Mouse (Mus musculus): ENCODE measurements around the gene Morc3.

Gene Morc3

DNA sequence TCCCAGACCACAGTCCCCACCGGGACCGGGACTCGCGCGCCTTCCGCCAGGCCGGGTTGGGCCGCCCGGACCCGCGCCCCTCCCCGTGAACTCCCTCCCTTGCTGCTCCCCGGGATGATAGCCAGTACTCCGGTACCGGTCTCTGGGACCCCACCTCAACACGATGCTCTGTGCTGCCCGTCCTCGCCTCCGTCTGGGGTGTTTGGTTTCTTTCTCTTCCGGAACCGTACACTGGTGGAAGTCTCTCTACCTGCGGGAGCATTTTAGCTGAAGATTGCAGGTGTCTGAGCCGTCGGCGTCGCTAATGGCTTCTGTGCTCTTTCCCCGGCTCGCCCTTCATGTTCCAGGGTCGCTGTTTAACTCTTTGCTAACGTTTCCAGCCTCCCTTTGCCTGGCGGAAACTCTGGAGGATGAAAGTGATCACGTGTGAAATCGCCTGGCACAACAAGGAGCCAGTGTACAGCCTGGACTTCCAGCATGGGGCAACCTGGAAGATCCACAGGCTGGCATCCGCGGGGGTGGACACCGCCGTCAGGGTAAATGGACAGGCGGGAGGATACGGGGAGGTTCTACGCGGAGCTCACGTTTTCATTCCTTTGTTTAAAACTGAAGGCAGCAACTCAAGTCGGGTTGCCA, 52.3 kb downstream of the Morc3 start:
- no peak for DNase-seq (ENCODE audit: low read depth)

GRCm38 (mm10) chr16:93884722-93885113, 52.8 kb downstream of the Morc3 start:
- no peak for DNase-seq (ENCODE audit: low read depth)

- DNase-seq (ENCODE audit: low read depth) = no peak
These were observed 56.6 kb downstream of the Morc3 start for GRCm38 (mm10) chr16:93888481-93888880.

DNA sequence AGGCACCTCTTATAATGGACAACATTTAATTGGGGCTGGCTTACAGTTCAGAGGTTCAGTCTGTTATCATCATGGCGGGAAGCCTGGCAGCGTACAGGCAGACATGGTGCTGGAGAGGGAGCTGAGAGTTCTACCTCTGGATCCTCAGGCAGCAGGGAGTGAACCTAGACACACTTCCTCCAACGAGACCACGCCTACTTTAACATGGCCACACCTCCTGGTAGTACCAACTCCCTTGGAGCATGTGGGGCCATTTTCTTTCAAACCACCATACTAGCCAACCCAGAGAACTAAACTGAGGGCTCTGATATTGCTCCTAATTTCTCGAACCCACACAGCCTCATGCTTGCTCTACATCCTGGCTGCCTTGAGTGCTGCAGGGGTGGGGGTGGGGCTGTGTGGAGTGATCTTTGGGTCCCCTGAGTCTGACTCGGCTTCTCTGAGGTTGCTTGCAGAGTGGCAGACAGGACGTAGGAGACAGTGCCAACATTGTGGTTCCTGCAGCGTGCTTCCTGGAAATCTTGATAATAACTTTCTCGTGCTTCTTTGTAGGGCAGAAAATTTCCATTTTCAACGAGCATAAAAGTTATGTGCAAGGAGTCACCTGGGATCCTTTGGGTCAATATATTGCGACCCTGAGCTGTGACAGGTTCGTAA, 59.2 kb downstream of the Morc3 start:
- DNase-seq (ENCODE audit: low read depth) = no peak

DNA sequence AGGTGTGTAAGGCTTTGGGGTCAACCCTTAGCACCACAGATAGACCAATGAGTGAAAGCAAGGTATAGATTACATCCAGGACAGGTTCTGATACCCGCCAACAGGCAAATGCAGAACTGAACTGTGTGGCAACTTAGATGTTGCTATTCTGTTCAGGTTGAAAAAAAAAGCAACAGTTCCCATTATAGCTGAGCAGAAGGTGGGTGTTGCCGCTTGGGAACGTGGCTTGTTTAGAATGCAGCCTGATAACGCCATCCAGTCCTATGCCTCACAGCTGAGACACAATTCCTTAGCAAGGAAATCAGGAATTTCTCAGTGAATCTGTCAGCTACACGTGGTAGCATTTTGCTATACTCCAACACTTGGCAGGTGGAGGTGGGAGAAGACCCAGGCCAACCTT, 61.4 kb downstream of the Morc3 start:
- DNase-seq (ENCODE audit: low read depth) = no peak

DNA sequence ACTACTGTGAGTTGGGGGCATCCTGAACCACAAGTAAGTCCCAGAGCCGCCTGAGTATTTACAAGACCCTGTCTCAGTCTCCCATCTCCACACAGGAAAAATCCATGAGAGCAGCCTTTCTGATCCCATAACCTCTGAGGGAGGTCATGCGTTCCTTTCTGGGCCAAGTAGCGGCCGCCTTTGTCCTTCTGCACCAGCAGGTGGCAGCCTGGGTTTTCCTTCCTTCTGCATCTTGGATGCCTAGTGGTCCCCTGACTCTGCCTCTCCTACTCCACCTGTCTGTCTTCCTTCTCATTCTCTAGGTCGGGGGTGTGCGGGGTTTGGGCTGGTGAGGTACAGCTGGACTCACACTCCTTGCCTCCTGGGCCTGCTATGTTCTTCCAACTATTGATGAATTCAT, 71.1 kb downstream of the Morc3 start:
- DNase-seq (ENCODE audit: low read depth) = no peak

- DNase-seq (ENCODE audit: low read depth) = peak; percentile 78
These were observed 74.5 kb downstream of the Morc3 start for GRCm38 (mm10) chr16:93906156-93907014.

DNA sequence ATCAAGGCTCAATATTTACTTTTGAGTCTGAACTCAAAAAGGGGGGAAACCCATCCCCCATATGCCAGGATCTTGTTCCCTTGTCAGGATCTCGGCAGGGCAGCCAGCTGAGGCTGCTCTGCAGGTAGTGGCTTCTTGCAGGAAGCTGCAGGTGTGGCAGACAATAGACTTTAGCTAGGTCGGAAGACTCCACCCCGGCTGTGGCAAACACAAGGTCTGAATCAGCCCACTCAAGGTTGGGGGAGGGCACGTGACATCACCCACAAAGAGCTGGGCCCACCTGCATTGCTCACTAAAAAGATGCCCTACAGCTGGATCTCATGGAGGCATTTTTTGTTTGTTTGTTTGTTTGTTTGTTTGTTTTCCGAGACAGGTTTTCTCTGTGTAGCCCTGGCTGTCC, 75.8 kb downstream of the Morc3 start:
- DNase-seq (ENCODE audit: low read depth) = peak; percentile 60

DNA sequence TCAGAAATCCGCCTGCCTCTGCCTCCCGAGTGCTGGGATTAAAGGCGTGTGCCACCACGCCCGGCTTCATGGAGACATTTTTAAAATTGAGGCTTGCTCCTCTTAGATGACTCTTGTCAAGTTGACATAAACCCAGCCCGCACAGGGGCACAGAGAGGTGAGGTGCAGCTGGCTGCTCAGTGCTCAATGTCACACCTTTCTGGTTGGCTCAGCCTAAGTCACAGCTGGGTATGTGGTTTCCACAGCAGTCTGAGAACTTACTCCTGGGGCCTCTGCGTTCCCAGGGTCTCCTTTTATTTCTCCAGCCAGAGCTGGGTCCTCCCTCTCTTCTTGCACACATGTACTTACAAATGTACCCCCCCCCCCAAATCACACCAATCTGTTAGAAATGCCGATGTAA, 76.3 kb downstream of the Morc3 start:
- DNase-seq (ENCODE audit: low read depth) = peak; percentile 44

DNA sequence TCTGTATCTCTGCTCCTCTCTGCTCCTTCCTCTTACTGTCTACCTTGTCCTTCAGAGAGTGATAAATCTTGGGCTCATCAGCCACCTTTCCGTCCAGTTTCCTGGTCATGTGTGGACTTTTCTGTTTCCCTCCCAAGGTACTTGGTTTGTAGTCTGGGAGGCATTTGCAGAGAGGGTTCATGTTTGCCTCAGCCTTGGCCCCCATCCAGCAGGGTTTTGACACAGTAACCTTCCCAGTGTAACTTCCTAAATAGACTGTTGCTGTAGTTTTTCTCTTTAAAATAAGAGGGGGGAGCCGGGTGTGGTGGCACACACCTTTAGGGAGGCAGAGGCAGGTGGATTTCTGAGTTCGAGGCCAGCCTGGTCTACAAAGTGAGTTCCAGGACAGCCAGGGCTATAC, 78.0 kb downstream of the Morc3 start:
- DNase-seq (ENCODE audit: low read depth) = no peak

DNA sequence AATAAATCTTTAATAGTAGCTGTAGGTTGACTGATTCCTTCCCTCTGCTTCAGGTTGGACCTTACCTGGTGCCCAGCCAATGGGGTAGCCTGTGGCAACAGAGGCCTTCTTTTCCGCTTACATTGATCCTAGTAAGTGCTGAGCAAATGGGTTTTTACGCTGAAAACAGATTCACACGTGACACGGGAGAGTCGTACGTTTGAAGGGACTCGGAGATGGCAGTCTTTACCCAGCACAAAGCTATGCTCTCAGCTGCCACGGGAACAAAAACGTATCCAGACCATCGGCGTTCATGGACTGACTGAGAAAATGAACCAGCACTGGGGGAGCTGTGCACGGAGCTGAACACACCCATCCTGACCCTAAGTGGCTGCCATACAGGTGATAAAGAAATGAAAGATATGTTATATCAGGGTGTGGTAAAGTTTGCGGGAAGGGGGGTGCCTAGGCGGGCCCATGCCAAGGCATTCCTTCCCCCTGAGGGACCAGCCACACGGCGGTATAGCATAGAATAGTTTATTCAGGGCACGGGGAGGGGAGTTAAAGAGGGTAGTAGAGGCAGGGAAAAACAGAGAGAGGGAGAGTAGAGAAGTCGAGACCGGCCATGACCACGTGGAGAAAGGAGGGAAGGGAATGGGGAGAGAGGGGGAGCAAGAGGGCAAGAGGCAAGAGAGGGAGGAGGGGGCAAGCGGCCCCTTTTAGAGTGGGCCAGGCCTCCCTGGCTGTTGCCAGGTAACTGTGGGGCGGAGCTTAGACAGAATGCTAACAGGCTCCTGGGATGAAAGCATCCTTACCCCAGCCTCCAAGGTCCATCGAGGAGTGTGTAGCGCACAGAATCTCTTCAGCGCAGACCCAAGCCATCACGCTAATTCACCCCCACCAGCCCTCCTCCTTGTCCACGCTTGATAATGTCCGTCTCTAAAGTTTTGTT, 79.1 kb downstream of the Morc3 start:
- no peak for DNase-seq (ENCODE audit: low read depth)

- no peak for DNase-seq (ENCODE audit: low read depth)
These were observed 80.2 kb downstream of the Morc3 start for GRCm38 (mm10) chr16:93912158-93912557.

DNA sequence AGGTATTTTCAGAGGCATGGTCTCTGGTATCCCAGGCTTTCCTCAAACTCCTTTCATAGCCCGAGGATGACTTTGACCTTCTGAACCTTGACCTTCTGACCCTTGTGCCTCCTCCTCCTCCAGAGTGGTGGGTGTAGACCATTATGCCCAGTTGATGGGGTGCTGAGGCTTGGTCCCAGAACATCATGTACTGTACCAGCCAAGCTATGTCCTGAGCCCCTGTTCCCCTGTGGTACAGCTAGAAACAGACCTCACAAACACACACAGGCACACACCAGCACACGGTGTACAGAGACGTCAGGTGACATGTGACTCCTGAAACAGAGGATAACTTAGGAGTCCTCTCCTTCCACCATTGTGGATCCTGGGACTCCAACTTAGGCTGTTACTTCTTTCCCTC, 80.9 kb downstream of the Morc3 start:
- DNase-seq (ENCODE audit: low read depth) = no peak

DNA sequence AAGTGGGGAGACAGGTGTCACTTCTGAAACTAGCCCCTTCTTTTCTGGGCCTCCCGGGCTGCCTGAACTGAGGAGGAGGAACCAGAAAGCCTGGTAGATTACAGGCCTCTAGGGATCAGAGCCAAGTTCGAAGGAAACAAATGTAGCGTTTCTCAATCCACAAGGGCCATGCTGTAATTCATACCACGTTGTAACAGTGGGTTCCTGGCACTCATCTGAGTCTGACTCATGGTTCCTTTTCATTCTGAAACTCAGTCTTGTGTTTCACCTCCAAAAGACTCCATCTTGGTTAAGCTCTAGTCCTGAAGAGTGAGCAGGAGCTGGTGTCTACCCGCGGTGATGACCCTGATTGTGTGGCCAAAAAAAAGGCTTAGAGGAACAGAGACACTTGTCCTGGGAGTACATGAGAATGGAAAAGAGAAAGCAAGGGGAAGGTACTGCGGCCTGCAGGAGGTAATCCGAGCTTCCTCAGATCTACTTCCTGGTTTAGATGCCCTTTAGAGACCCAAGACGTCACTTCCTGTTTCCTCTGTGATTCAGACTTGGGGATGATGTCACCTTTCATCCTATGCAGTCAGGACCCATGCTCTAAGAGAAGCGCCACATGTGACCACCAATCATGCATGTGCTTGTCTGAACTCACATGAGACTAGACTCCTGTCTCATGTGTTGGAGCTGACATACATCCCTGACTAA, 82.1 kb downstream of the Morc3 start:
- DNase-seq (ENCODE audit: low read depth) = peak; percentile 78

GRCm38 (mm10) chr16:93915338-93915849, 83.5 kb downstream of the Morc3 start:
- DNase-seq (ENCODE audit: low read depth) = peak; percentile 76

GRCm38 (mm10) chr16:93917712-93918678, 86.1 kb downstream of the Morc3 start:
- DNase-seq (ENCODE audit: low read depth) = peak; percentile 97

GRCm38 (mm10) chr16:93918679-93919060, 86.7 kb downstream of the Morc3 start:
- DNase-seq (ENCODE audit: low read depth) = no peak

- DNase-seq (ENCODE audit: low read depth) = no peak
These were observed 87.3 kb downstream of the Morc3 start for GRCm38 (mm10) chr16:93919189-93919588.

- DNase-seq (ENCODE audit: low read depth) = no peak
These were observed 88.8 kb downstream of the Morc3 start for GRCm38 (mm10) chr16:93920673-93921072.

- no peak for DNase-seq (ENCODE audit: low read depth)
These were observed 91.0 kb downstream of the Morc3 start for GRCm38 (mm10) chr16:93922835-93923389.

Measured in induced T-regulatory cell, adult 2 months (primary cell).